Mouse (Mus musculus): ENCODE data around the gene Sptbn4. TPM values are rescaled to one million over a fixed set of nuclear protein-coding genes. Genes with fewer than 3 reads are reported as not detected.

The Sptbn4 gene
- polyA plus RNA-seq, 1 experiment from 2014 or later = 0.40 TPM

DNA sequence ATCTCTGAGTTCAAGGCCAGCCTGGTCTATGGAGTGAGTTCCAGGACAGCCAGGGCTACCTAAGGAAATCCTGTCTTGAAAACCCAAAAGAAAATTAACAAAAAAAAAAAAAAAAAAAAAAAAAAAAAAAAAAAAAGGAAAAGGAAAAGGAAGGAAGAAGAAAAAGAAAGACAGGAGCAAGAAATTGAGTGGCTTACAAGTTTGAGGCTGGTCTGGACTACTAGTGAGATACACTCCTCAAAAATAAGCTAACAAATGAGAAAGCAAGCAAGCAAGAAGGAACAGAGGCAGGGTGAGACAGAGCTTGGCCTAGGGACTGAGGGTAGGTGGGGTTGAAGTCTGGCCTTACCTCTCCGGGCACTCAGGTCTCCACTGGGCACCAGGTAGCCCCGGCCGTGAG is 137.7 kb downstream of the Sptbn4 start:
- DNase-seq (ENCODE audit: low spot score) (no peak), ATAC-seq (ENCODE audit: low read depth) (no peak)

DNA sequence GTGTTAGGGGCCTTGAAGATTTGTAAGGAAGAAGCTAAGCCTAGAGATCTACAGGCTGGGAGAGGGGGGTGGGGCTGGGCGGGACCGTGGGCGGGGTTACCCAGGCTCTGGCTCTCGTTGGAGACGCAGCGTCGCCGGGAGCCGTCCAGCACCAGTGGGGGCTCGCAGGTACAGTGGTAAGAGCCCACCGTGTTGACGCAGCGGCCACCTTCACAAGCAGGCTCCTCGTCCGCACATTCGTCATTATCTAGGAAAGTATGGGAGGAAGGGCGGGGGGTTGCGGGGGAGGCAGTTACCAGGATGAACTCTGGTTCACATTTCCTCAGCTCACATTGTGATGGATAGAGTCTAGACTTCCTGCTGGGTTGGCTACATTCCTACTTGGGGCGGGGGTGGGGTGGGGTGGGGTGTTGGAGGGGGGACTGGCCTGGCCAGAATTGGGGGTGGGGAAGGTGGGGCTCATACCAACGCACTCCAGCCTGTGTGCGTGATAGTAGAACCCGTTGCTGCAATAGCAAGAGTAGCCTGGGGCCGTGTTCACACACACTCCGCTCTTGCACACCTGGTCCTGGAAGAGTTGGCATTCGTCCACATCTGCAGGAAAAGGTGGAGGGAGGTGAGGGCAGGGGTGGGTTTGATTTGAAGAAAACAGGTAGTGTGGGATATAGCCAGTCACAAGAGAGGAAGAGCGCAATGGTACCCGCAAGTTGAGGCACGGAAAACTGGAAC is 138.5 kb downstream of the Sptbn4 start:
- H3K4me1 ChIP-seq (ENCODE audit: control insufficient read depth, insufficient read depth, low read length) = peaks cover 8% of the 10 kb centered on the region; the same call in 1 of the 2 replicates
- no peaks in the 10 kb centered on the region; the same call in 1 of the 2 replicates for H3K27me3 ChIP-seq (replicated peaks; ENCODE audit: control insufficient read depth, insufficient read depth, low read length)
- H3K36me3 ChIP-seq (ENCODE audit: control insufficient read depth, insufficient read depth, low read length) = peaks cover 16% of the 10 kb centered on the region; the same call in 1 of the 2 replicates
- H3K9me3 ChIP-seq (ENCODE audit: control insufficient read depth, low read length) = peaks cover 6% of the 10 kb centered on the region; the same call in 1 of the 2 replicates
- WGBS = 10% methylated on average over 28 of the region's 28 CpGs
- DNase-seq (ENCODE audit: low spot score) = peak; percentile 73
- peak overlapping the region; percentile 26 for H3K9ac ChIP-seq (ENCODE audit: low read depth, low read length)
- ATAC-seq (ENCODE audit: low read depth) = peak; percentile 53
- peak overlapping the region; percentile 54 for H3K4me2 ChIP-seq (ENCODE audit: low read depth, low read length)
- no peak overlapping the region for H3K27ac ChIP-seq (replicated peaks; ENCODE audit: low read depth, low read length)
- H3K4me3 ChIP-seq (ENCODE audit: low read depth, low read length) = peak overlapping the region; percentile 26

More for the DNA sequence above, 137.7 kb downstream of the Sptbn4 start:
- no peak overlapping the region for H3K9ac ChIP-seq (ENCODE audit: low read depth, low read length)
- H3K4me2 ChIP-seq (ENCODE audit: low read depth, low read length) = no peak overlapping the region
- peaks cover 8% of the 10 kb centered on the region; the same call in 1 of the 2 replicates for H3K4me1 ChIP-seq (ENCODE audit: control insufficient read depth, insufficient read depth, low read length)
- no peak overlapping the region for H3K4me3 ChIP-seq (ENCODE audit: low read depth, low read length)
- H3K9me3 ChIP-seq (ENCODE audit: control insufficient read depth, low read length) = peaks cover 12% of the 10 kb centered on the region; the same call in 1 of the 2 replicates
- peak overlapping the region; percentile 44; the same call in 1 of the 2 replicates for H3K27ac ChIP-seq (replicated peaks; ENCODE audit: low read depth, low read length)
- no peaks in the 10 kb centered on the region; the same call in 1 of the 2 replicates for H3K27me3 ChIP-seq (replicated peaks; ENCODE audit: control insufficient read depth, insufficient read depth, low read length)
- 65% methylated on average over 3 of the region's 3 CpGs for WGBS
- peaks cover 23% of the 10 kb centered on the region; the same call in 1 of the 2 replicates for H3K36me3 ChIP-seq (ENCODE audit: control insufficient read depth, insufficient read depth, low read length)

DNA sequence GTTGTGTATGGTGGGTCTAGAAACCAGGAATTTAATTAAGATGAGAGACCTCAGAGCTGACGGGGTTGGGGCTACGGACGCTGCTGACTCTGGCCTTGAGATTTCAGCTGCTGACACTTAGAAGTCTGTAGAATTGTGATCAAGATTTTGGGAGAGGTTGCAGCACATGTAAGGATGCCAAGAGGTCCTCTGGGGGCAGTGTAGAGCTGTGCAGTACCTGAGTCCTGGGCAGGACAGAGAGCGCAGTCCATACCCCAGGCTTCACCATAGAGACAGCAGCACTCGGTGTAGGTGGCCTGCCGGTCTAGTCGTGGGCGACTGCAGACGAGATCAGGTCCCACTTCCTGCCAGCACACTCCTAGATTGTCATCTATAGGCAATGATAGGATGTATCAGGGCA is 139.9 kb downstream of the Sptbn4 start:
- Histone ChIP-seq H3K9me3 (ENCODE audit: control insufficient read depth, low read length) (no peaks in the 10 kb centered on the region), H3K9ac (ENCODE audit: low read depth, low read length) (no peak overlapping the region), H3K4me2 (ENCODE audit: low read depth, low read length) (no peak overlapping the region), H3K36me3 (ENCODE audit: control insufficient read depth, insufficient read depth, low read length) (0 out of 2 replicates have a peak, but pooled peaks cover 3% of the 10 kb centered on the region), H3K27ac (replicated peaks; ENCODE audit: low read depth, low read length) (no peak overlapping the region), H3K4me1 (ENCODE audit: control insufficient read depth, insufficient read depth, low read length) (peaks cover 8% of the 10 kb centered on the region; the same call in 1 of the 2 replicates), H3K4me3 (ENCODE audit: low read depth, low read length) (no peak overlapping the region), H3K27me3 (replicated peaks; ENCODE audit: control insufficient read depth, insufficient read depth, low read length) (no peaks in the 10 kb centered on the region; the same call in 1 of the 2 replicates)
- ATAC-seq (ENCODE audit: low read depth) = no peak
- WGBS = 67% methylated on average over 9 of the region's 9 CpGs
- no peak for DNase-seq (ENCODE audit: low spot score)

Other genes with a start within 250 kb of the Sptbn4 start
- 8.1 and 8.7 TPM in 2 replicates for gene Itpkc, start 219.0 kb downstream of the Sptbn4 start, polyA plus RNA-seq (2014; fragmentation: Nextera tagmentation; extraction: Ambion mirVana)
- 16.8 and 18.2 TPM in 2 replicates for gene Coq8b, start 214.7 kb downstream of the Sptbn4 start, polyA plus RNA-seq (2014; fragmentation: Nextera tagmentation; extraction: Ambion mirVana)
- gene Numbl, start 189.3 kb downstream of the Sptbn4 start, polyA plus RNA-seq (2014; fragmentation: Nextera tagmentation; extraction: Ambion mirVana) = 25.1 and 28.4 TPM in 2 replicates
- 74.2 and 74.8 TPM in 2 replicates for gene Ltbp4, start 110.0 kb downstream of the Sptbn4 start, polyA plus RNA-seq (2014; fragmentation: Nextera tagmentation; extraction: Ambion mirVana)
- 26.5 and 30.3 TPM in 2 replicates for gene Shkbp1, start 91.7 kb downstream of the Sptbn4 start, polyA plus RNA-seq (2014; fragmentation: Nextera tagmentation; extraction: Ambion mirVana)
- gene Gm20479, start 90.3 kb downstream of the Sptbn4 start, polyA plus RNA-seq (2014; fragmentation: Nextera tagmentation; extraction: Ambion mirVana) = not detected in 2 replicates
- gene Blvrb, start 292 bp upstream of the Sptbn4 start, polyA plus RNA-seq (2014; fragmentation: Nextera tagmentation; extraction: Ambion mirVana) = 67.3 and 75.2 TPM in 2 replicates
- gene Sertad3, start 26.1 kb upstream of the Sptbn4 start, polyA plus RNA-seq (2014; fragmentation: Nextera tagmentation; extraction: Ambion mirVana) = 31.3 and 31.9 TPM in 2 replicates
- gene Sertad1, start 39.2 kb upstream of the Sptbn4 start, polyA plus RNA-seq (2014; fragmentation: Nextera tagmentation; extraction: Ambion mirVana) = 32.6 and 34.7 TPM in 2 replicates
- 2.5 and 2.9 TPM in 2 replicates for gene Prx, start 51.6 kb upstream of the Sptbn4 start, polyA plus RNA-seq (2014; fragmentation: Nextera tagmentation; extraction: Ambion mirVana)
- gene Hipk4, start 75.6 kb upstream of the Sptbn4 start, polyA plus RNA-seq (2014; fragmentation: Nextera tagmentation; extraction: Ambion mirVana) = 0.54 and 0.93 TPM in 2 replicates
- 111 TPM in 2 replicates for gene Pld3, start 105.5 kb upstream of the Sptbn4 start, polyA plus RNA-seq (2014; fragmentation: Nextera tagmentation; extraction: Ambion mirVana)
- gene 2310022A10Rik, start 105.5 kb upstream of the Sptbn4 start, polyA plus RNA-seq (2014; fragmentation: Nextera tagmentation; extraction: Ambion mirVana) = 28.7 and 32.7 TPM in 2 replicates
- gene Akt2, start 143.9 kb upstream of the Sptbn4 start, polyA plus RNA-seq (2014; fragmentation: Nextera tagmentation; extraction: Ambion mirVana) = 114 and 123 TPM in 2 replicates
- gene Ttc9b, start 206.2 kb upstream of the Sptbn4 start, polyA plus RNA-seq (2014; fragmentation: Nextera tagmentation; extraction: Ambion mirVana) = 3.8 and 4.6 TPM in 2 replicates
- 7.2 and 8.0 TPM in 2 replicates for gene Map3k10, start 226.9 kb upstream of the Sptbn4 start, polyA plus RNA-seq (2014; fragmentation: Nextera tagmentation; extraction: Ambion mirVana)
- gene Zfp607b, start 241.7 kb upstream of the Sptbn4 start, polyA plus RNA-seq (2014; fragmentation: Nextera tagmentation; extraction: Ambion mirVana) = 3.2 and 3.4 TPM in 2 replicates

All from embryonic facial prominence, embryonic 14.5 days (tissue).